Mouse (Mus musculus) thymus, postnatal 36 days (tissue): ENCODE results near the gene Esp34.

ENCODE experiments used
- DNase-seq, 2 experiments: peaks; one replicate each; pipeline ENCODE4 v3.0.0; 2022; ENCODE audit warnings: mixed read lengths in 2 of 2

Gene Esp34

GRCm38 (mm10) chr17:38553892-38554291 is at the start of gene Esp34:
Gene Esp34, plus strand, starts transcription at chr17:38554192.
- DNase-seq, result no peak

DNA sequence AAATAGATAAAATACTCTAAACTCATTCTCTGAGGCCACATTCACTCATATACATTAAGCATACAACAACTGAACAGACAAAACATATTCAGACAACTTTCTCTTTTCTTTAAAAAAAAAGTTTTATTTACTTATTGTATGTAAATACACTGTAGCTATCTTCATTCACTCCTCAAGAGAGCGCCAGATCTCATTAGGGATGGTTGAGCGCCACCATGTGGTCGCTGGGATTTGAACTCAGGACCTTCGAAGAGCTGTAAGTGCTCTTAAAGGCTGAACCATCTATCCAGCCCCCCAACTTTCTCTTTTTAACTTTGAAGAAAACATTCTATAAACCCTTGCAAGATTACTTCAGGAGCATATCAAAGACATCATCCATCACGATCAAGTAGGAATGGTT is 8.5 kb downstream of the Esp34 start:
- no peak for DNase-seq
